Mouse (Mus musculus): Measurements from ENCODE around the gene G6pd2.

Gene G6pd2

DNA sequence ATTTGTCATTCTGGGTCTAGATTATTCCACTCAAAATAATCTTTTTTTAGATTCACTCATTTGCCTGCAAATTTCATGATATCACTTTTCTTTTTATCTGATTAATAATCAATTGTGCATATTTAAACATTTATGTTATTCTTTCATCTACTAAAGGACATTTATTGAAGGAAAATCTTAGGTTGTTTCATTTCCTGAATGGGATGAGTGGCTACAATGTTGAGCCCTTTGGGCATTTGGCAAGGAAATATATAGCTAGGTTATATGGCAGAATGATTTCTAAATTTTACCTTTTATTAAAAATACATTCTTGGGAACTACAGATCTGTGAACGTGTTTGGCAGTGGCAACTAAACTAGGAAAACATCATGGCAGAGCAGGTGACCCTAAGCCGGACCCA is at the start of gene G6pd2:
G6pd2 (plus strand) TSS at position 301 of the 400 bp plus-strand sequence.
- DNase-seq (ENCODE audit: extremely low read depth, insufficient read length, low spot score), result no peak

DNA sequence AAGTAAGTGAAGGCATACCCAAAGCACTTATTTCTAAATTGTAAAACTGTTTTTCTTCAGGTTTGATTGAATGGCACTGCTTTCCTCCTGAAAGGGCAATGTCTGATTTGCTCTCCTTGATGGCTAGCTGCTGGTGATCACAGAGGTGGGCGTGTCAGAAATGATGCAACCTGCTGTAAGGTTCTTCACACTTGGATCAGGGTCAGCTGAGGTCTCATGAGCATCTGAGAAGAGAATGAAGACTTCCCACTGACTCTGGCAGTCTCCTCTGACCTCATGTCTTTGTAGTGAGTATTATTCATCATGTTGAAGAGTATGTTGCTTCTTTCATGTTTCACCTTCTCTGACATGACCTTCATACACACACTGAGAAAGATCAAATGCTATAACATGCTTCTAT is 44.4 kb upstream of the G6pd2 start:
- no peak for DNase-seq (ENCODE audit: extremely low read depth, insufficient read length, low spot score)

DNA sequence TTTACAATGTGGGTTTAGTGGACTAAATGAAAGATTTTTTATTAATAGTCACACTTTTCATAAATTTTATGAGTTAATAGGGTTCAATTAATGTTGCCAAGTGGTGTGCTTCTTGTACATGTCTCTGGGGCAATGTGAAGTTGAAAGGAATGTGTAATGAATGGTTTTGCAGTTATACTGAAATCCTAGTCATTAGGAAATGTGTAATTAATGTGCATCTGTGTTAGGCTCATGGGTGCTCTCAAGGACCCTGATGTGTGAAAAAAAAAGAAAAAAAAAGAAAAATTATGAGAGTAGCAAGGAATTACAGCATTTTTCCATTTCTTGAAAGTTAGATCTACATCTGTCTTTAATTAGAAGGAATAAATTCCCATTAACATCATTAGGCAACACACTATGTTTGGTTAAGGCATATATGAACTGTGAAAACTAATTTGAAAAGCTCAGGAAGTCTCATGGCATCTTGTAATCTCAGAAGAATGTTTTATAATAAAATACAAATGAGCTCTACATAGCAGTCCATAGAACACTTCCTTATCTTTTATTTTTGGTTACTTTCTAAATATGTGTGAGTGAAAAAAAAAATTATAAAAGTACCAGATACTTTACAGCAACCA is 24.4 kb downstream of the G6pd2 start:
- DNase-seq (ENCODE audit: extremely low read depth, insufficient read length, low spot score), result no peak

DNA sequence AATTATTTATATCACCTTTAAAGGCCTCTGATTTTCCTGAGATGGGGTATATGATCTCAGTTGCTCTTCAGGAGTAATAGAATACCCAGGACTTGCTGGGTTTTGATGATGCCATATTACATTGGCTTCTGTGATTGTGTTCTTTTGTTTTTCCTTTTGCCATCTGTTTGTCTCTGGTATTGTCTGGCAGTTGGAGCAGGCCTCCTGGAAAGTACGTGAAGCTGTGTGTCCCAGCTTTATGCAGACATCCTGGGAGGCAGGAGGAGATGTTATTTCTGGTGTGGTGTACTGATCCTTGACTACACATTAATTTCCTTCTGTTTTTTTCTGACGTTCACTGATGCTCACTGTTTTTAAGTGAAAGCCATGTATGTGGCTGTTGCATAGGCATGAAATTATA is 35.3 kb downstream of the G6pd2 start:
- no peak for DNase-seq (ENCODE audit: extremely low read depth, insufficient read length, low spot score)
